Mouse (Mus musculus): ENCODE data around the gene Aplf.

- TF ChIP-seq CHD2 (IDR thresholded peaks at IDR 0.05; ENCODE audit: low read depth, low read length) (no peak), MAFK (IDR thresholded peaks at IDR 0.05; ENCODE audit: insufficient read depth, low read depth, low read length) (no peak)
Observed at GRCm38 (mm10) chr6:87696544-87696943, 24.6 kb upstream of the Aplf start.
